Mouse (Mus musculus) brown adipose tissue, adult 24 weeks (tissue): Measurements from ENCODE around the gene Gja1. TPM values are rescaled to one million over a fixed set of nuclear protein-coding genes. Genes with fewer than 3 reads are reported as not detected.
"Not testable (repeated sequence)": the region's sequence is repeated elsewhere in the genome, so short reads cannot be mapped to it uniquely, and the experiment has no call there.

ENCODE experiments used
- H3K27ac ChIP-seq: fragments of 200-500 bp; replicated peaks from 2 replicates; pipeline ENCODE4 v1.5.1; 2012; ENCODE audit warnings: low read depth, mild to moderate bottlenecking, low read length
- H3K4me1 ChIP-seq: fragments of 200-500 bp; 2 replicates; pipeline ENCODE4 v1.6.1; 2012; ENCODE audit warnings: low read length, mixed read lengths; ENCODE audit not compliant: control insufficient read depth, insufficient read depth, insufficient read length
- H3K4me3 ChIP-seq: fragments of 200-500 bp; 2 replicates; pipeline ENCODE4 v1.5.1; 2012; ENCODE audit warnings: low read depth, mild to moderate bottlenecking, low read length, moderate library complexity; ENCODE audit not compliant: insufficient read depth
- polyA plus RNA-seq: library from polyadenylated mRNA; stranded (reverse); fragments of >200 nt; gene quantifications from 2 replicates; pipeline ENCODE4 v1.2.4, GENCODE M21; 2012; ENCODE audit not compliant: missing spikeins, insufficient read depth, insufficient read length

Gene Gja1
- polyA plus RNA-seq, 1 experiment, result 211 TPM

- not testable (repeated sequence) for H3K4me1 ChIP-seq, H3K4me3 ChIP-seq, H3K27ac ChIP-seq
Measured at GRCm38 (mm10) chr10:56393815-56394417, 16.8 kb downstream of the Gja1 start.

DNA sequence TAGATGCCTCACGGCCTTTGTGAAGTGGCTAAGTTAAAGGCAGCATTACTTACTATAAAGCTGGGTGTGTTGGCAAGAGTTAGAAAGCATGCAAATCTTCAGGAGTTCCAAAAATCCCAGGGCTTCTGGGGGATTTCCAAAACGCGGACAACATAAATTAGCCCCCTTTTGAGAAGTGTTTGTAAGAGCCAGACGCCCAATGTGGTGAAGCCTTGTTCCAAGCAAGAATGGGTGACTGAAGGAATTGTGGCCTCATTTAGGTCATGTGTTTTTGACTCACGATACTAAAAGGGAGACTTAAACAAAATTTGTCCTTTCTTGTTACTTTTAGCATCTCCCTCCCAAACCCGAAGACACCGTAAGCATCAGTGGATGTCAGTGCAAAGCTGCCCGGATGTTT lies 20.7 kb downstream of the Gja1 start:
- H3K27ac ChIP-seq, result no peak overlapping the region
- H3K4me3 ChIP-seq, result no peak overlapping the region
- no peaks in the 10 kb centered on the region for H3K4me1 ChIP-seq

GRCm38 (mm10) chr10:56398310-56398709 lies 21.2 kb downstream of the Gja1 start:
- no peaks in the 10 kb centered on the region for H3K4me1 ChIP-seq
- H3K27ac ChIP-seq, result no peak overlapping the region
- H3K4me3 ChIP-seq, result no peak overlapping the region

DNA sequence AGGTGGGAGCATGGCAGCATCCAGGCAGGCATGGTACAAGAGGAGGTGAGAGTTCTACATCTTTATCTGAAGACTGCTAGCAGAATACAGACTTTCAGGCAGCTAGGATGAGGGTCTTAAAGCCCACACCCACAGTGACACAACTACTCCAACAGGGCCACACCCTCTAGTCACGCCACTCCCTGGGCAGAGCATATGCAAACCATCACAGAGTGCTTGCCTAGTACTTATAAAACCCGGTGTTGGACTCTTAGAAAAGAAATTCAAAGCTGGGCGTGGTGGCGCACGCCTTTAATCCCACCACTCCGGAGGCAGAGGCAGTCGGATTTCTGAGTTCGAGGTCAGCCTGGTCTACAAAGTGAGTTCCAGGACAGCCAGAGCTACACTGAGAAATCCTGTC lies 24.3 kb downstream of the Gja1 start:
- not testable (repeated sequence) for H3K4me3 ChIP-seq, H3K27ac ChIP-seq, H3K4me1 ChIP-seq

DNA sequence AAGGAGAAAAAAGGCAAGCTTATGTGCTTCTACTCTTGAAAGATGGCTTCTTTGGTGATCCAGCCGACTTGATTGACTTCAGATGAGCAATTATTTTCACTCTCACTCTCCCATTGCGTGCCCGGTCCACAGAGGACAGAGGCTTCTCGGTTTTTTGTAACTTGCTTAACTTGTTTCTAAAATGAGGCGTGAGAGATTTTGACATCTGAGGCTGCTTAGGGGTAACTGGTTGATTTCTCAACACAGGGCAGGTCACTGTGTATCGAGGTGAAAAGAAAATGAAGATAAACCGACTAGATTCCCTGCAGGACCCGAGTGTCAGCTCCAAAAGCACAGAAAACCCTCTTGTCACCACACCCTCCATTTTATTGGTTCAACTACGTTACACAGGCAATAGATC lies 28.8 kb downstream of the Gja1 start:
- Histone ChIP-seq H3K4me3 (peak overlapping the region; percentile 45), H3K27ac (peak overlapping the region; percentile 93), H3K4me1 (no peaks in the 10 kb centered on the region)

DNA sequence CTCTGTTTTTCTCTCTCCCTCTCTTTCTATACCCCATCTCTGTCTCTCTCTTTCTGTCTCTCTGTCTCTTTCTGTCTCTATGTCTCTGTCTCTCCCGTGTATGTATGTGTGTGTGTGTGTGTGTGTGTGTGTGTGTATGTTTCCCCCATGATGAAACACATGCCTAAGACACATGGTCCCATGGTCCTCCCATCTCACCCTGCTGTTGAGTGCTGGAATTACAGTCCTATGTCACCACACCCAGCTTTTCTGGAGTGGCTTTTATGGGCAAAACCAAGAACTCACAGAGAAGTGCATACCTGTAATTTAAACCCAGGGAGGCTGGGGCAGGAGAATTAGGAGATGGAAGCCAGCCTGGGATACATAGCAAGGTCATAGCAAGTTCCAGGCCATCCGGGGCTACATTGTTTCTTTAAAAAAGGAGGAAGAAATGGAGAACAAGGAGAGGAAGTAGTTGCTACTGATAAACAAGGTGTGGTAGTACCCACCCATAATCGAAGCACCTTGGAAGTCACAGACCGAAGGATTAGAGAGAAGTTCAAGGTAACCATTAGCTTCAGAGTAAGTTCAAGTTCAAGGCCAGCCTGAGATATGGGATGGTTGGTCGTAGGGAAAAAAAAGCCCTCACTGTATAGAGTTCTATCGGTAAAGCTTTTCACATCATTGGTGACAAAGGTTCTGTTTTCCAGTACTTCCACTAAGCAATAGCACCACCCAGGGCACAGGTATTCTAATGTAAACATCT lies 29.4 kb downstream of the Gja1 start:
- Histone ChIP-seq H3K4me3 (peak overlapping the region; percentile 45; the same call in 1 of the 2 replicates), H3K4me1 (no peaks in the 10 kb centered on the region), H3K27ac (peak overlapping the region; percentile 93)

DNA sequence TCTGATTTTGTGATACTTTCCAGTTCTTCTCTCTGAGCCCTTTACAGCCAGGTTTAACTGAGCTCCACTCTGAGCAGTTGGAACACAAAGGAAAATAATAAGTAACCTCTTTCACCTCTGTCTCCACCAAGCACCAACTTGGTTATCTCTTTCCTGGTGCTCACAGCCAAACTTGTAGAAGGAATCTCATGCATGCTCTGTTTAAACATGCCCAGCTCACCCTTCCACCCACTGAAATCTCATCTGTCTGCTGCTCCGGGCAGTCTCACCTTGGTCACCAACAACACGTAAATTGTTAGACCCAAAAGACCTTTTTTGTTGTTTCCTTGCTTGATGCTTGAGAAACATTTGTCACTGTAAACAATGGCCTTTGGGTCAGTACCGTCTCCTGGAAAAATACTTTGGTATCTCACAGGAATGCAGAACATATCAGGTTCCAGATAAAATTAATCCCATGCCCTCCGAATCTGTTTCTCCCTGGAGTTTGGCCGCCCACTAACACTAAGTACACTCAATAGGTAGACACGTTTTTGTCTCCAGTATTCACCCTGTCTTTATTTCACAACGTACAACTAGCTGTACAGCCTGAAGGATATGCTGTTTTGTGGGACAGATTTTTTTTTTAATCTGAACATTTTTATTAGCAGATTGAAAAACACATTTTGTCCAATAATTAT lies 38.9 kb downstream of the Gja1 start:
- no peaks in the 10 kb centered on the region for H3K4me1 ChIP-seq
- H3K27ac ChIP-seq, result no peak overlapping the region
- H3K4me3 ChIP-seq, result no peak overlapping the region

DNA sequence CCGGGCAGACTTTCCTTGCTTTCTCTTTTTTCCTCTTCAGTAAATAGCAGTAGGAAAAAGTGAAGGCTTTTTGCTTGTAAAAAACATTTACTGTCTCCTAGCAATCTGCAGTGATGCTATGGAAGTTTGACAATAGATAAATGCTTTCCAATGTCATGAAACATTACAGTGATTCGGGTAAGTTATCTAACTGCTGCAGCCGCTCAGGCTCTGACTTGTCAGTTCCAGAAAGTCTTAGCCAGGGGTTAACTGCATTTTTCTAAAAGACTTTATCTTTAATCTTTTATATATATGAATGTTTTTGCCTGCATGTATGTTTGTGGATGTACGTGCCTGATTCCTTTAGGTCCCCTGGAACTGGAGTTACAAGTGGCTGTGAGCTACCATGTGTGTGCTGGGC lies 45.4 kb downstream of the Gja1 start:
- H3K4me3 ChIP-seq, result no peak overlapping the region
- no peaks in the 10 kb centered on the region; the same call in 1 of the 2 replicates for H3K4me1 ChIP-seq
- no peak overlapping the region for H3K27ac ChIP-seq

DNA sequence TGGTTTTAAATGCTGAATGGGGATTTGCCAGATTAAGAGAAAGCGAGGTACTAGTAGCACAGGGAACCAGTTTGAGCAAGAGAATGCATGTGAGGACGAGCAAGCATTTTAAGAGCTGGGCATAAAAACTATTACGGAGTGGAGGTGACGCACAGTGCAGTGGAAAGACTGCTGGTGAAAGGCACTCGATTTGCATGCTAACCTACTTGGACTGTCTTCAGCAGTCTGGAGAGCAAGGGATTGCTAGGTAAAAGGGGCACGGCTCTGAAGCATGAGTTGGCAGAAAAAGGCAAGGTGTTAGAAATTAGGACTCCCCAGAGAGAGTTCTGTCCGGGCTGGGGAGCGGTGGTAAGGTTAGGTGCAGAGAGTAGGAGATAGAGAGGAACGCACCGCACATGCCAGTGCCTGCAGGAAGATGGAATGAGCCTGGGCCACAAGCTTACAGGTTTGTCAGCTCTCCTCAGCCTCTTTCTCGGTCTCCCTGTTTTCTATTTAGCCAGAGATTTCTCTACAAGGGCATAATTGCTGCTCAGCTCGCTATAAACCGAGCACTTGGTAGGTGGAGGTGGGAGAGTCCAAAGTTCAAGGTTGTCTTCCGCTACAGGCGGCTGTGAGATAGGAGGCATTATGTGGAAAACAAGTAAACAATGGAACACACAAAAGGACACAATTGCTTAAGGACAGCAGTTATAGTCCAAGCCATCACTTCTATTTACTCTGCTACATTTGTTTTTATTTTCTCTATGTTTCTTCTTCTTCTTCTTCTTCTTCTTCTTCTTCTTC lies 48.1 kb downstream of the Gja1 start:
- H3K4me1 ChIP-seq, result no peaks in the 10 kb centered on the region; the same call in 1 of the 2 replicates
- peak overlapping the region; percentile 45 for H3K4me3 ChIP-seq
- H3K27ac ChIP-seq, result peak overlapping the region; percentile 78

GRCm38 (mm10) chr10:56426369-56426768 lies 49.2 kb downstream of the Gja1 start:
- no peak overlapping the region for H3K4me3 ChIP-seq
- H3K4me1 ChIP-seq, result no peaks in the 10 kb centered on the region; the same call in 1 of the 2 replicates
- no peak overlapping the region for H3K27ac ChIP-seq

GRCm38 (mm10) chr10:56427382-56427781 lies 50.3 kb downstream of the Gja1 start:
- Histone ChIP-seq H3K4me3 (no peak overlapping the region), H3K4me1 (no peaks in the 10 kb centered on the region; the same call in 1 of the 2 replicates), H3K27ac (no peak overlapping the region)

DNA sequence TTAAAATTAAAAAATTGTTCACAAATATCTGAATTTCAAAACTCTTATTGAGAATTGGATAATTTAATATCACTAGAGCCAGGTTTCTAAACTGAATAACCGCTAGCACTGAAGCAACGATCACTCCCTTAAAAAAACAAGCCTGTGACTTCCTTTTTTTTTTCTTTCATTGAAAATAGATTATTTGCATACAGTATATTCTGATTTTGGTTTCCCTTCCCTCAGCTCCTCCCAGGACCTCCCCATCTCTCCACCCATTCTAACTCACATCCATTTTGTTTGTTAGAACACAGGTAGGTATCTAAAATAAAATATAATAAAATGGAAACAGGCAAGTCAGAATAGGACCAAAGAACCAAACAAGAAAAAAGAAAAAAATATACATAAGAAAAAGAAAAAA lies 50.7 kb downstream of the Gja1 start:
- Histone ChIP-seq H3K27ac (no peak overlapping the region), H3K4me3 (no peak overlapping the region), H3K4me1 (no peaks in the 10 kb centered on the region; the same call in 1 of the 2 replicates)

DNA sequence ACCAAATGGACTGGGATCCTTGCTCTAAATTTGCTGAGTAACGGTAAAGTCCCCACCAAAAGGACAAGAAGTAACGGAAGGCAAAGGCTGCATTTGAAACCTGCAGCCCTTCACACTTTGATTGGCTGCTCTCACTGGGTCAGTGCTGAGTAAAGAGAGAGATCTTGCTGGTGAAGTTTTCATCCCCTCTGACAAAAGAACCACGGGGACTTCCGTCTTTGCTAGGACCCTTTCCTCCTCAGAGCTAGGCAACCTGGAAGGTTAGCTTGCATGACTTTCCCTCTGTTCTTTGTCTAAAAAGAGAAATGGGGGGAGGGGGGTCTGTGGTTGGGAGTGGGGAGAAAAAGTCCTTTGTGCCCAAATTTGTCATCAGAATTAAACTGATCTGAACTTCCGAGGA lies 51.9 kb downstream of the Gja1 start:
- Histone ChIP-seq H3K4me1 (no peaks in the 10 kb centered on the region; the same call in 1 of the 2 replicates), H3K27ac (no peak overlapping the region), H3K4me3 (no peak overlapping the region)

- no peak overlapping the region for H3K27ac ChIP-seq
- H3K4me1 ChIP-seq, result 0 out of 2 replicates have a peak, but pooled peaks cover 2% of the 10 kb centered on the region
- peak overlapping the region; percentile 41 for H3K4me3 ChIP-seq
Measured at GRCm38 (mm10) chr10:56431600-56432389, 54.7 kb downstream of the Gja1 start.
